Mouse (Mus musculus): Measurements from ENCODE around the gene Sfrp5.

- no peak for TF ChIP-seq CTCF (IDR thresholded peaks at IDR 0.05; ENCODE audit: low read depth, low read length)
- TF ChIP-seq POLR2A (IDR thresholded peaks at IDR 0.05; ENCODE audit: borderline replicate concordance, low read depth, low read length) = no peak
Measured at GRCm38 (mm10) chr19:42204306-42204705, 2.3 kb upstream of the Sfrp5 start.
